Mouse (Mus musculus) left cerebral cortex, adult 18-20 months (tissue): ENCODE measurements around the gene Gm14418. TPM values are rescaled to one million over a fixed set of nuclear protein-coding genes. Genes with fewer than 3 reads are reported as not detected.
"Not testable (repeated sequence)": the region's sequence is repeated elsewhere in the genome, so short reads cannot be mapped to it uniquely, and the experiment has no call there.

Experiments
- DNase-seq, 2 experiments: peaks; one replicate each; pipeline ENCODE4 v3.0.0; 2021 to 2022; ENCODE audit warnings: low spot score in 2 of 2, mixed read lengths in 1 of 2
- long read RNA-seq, 2 experiments: library from polyadenylated mRNA; stranded (forward); transcript quantifications; one replicate each; pipeline ENCODE4 v2.0.0; 2021
- total RNA-seq, 2 experiments: library from RNA; stranded (reverse); gene quantifications; 2 replicates each; pipeline ENCODE4 v1.2.3; 2021

The Gm14418 gene
- 10 to 100 TPM; 34.6 TPM for total RNA-seq
- long read RNA-seq, experiment 1, partial matches to known transcripts, result 0 of 27 reads
- long read RNA-seq, experiment 1, other reads (novel, unspliced or antisense), result 23 of 27 reads
- long read RNA-seq, experiment 2, partial matches to known transcripts, result 3 of 19 reads
- long read RNA-seq, experiment 2, other reads (novel, unspliced or antisense), result 12 of 19 reads

GRCm38 (mm10) chr2:177398096-177398495 lies at the start of gene Gm14418:
Gm14418 (minus strand) TSS chr2:177398320.
- not testable (repeated sequence) for DNase-seq

Other genes starting within 250 kb of the Gm14418 start
- 10 to 100 TPM; 35.8 to 44.6 TPM for gene Gm14410, start 191.9 kb downstream of the Gm14418 start, total RNA-seq
- gene Gm14409, start 131.3 kb downstream of the Gm14418 start, total RNA-seq, result 1 to 10 TPM in 1 of 2 experiments, under 1 TPM in 1; 0.98 to 2.6 TPM
- 1 to 10 TPM; 4.7 to 5.5 TPM for gene Gm14412, start 74.0 kb downstream of the Gm14418 start, total RNA-seq
- gene Zfp970, start 66.4 kb upstream of the Gm14418 start, total RNA-seq, result 10 to 100 TPM; 36.1 to 46.9 TPM
- gene Gm14403, start 99.9 kb upstream of the Gm14418 start, total RNA-seq, result 10 to 100 TPM; 39.9 to 47.5 TPM
- gene Gm14406, start 179.9 kb upstream of the Gm14418 start, total RNA-seq, result not detected